Mouse (Mus musculus) CH12.LX (cell line): ENCODE measurements around the gene Snrpe. TPM values are rescaled to one million over a fixed set of nuclear protein-coding genes. Genes with fewer than 3 reads are reported as not detected.

Experiments used
- DNase-seq: peaks from one replicate; pipeline ENCODE4 v3.0.0-alpha.2; 2013; ENCODE audit errors: extremely low read depth
- H3K27ac ChIP-seq: 2 replicates; pipeline ENCODE4 v1.5.1; 2012; ENCODE audit warnings: low read depth, mild to moderate bottlenecking, control low read depth, moderate library complexity; ENCODE audit not compliant: insufficient read depth
- H3K27me3 ChIP-seq: replicated peaks from 2 replicates; pipeline ENCODE3; 2012; ENCODE audit warnings: inconsistent platforms
- H3K36me3 ChIP-seq, 2 experiments: replicated peaks in 1 of 2; 2 replicates each; pipeline versions ENCODE3 to v1.6.1; 2012; ENCODE audit warnings: inconsistent platforms in 1 of 2, low read length in 1 of 2, mild to moderate bottlenecking in 1 of 2, mixed read lengths in 1 of 2, moderate library complexity in 1 of 2; ENCODE audit not compliant: control insufficient read depth in 1 of 2, insufficient read depth in 1 of 2
- H3K4me1 ChIP-seq, 2 experiments: 2 replicates each; pipeline ENCODE4 v1.6.1; 2012; ENCODE audit warnings: inconsistent platforms in 1 of 2, moderate library complexity in 1 of 2; ENCODE audit not compliant: insufficient read depth in 2 of 2, control insufficient read depth in 1 of 2
- H3K4me2 ChIP-seq: 2 replicates; pipeline ENCODE4 v1.6.1; 2012; ENCODE audit warnings: low read depth, mild to moderate bottlenecking, control low read depth; ENCODE audit not compliant: poor library complexity, insufficient read depth, severe bottlenecking
- H3K4me3 ChIP-seq, 3 experiments: fragments of 150-350 bp in 1 of 3; sonication (generic) in 1 of 3; replicated peaks in 1 of 3; 2 replicates each; pipeline versions ENCODE3 to v1.5.1; 2011 to 2012; ENCODE audit warnings: low read depth in 2 of 3, low read length in 2 of 3, mild to moderate bottlenecking in 2 of 3, moderate library complexity in 2 of 3, control low read depth in 1 of 3, improper control_type of control experiment in 1 of 3, inconsistent platforms in 1 of 3, mixed read lengths in 1 of 3; ENCODE audit not compliant: poor library complexity in 1 of 3
- H3K79me2 ChIP-seq: replicated peaks from 2 replicates; pipeline ENCODE4 v1.6.1; 2012; ENCODE audit warnings: mild to moderate bottlenecking, moderate library complexity; ENCODE audit not compliant: control insufficient read depth, poor library complexity, insufficient read depth, severe bottlenecking; ENCODE audit errors: extremely low read depth
- H3K9ac ChIP-seq: 2 replicates; pipeline ENCODE4 v1.6.1; 2012; ENCODE audit warnings: low read depth, mild to moderate bottlenecking, control low read depth, moderate library complexity; ENCODE audit not compliant: insufficient read depth
- H3K9me3 ChIP-seq: replicated peaks from 2 replicates; pipeline ENCODE3; 2012; ENCODE audit warnings: low read length, inconsistent platforms, mixed read lengths
- BHLHE40 ChIP-seq: IDR thresholded peaks from 2 replicates; pipeline ENCODE4 v1.6.1; 2011; ENCODE audit warnings: mild to moderate bottlenecking, low read depth, low read length, improper control_type of control experiment
- E2F4 ChIP-seq: IDR thresholded peaks from 2 replicates; pipeline ENCODE4 v1.6.1; 2011; ENCODE audit warnings: low read depth, low read length, improper control_type of control experiment; ENCODE audit not compliant: insufficient replicate concordance
- KAT2A ChIP-seq: IDR thresholded peaks from 2 replicates; pipeline ENCODE4 v1.6.1; 2012; ENCODE audit warnings: low read length, improper control_type of control experiment, inconsistent platforms; ENCODE audit not compliant: insufficient replicate concordance
- MAFK ChIP-seq: IDR thresholded peaks from 2 replicates; pipeline ENCODE4 v1.6.1; 2011; ENCODE audit warnings: low read length, improper control_type of control experiment; ENCODE audit not compliant: insufficient replicate concordance
- MAZ ChIP-seq: IDR thresholded peaks from 2 replicates; pipeline ENCODE4 v1.6.1; 2012; ENCODE audit warnings: low read depth, mild to moderate bottlenecking, inconsistent platforms, low read length, improper control_type of control experiment, moderate library complexity
- MEF2A ChIP-seq: IDR thresholded peaks from 2 replicates; pipeline ENCODE4 v1.6.1; 2014; ENCODE audit warnings: low read depth, mild to moderate bottlenecking, inconsistent platforms, low read length, improper control_type of control experiment, borderline replicate concordance
- MYC ChIP-seq: IDR thresholded peaks from 2 replicates; pipeline ENCODE4 v1.6.1; 2011; ENCODE audit warnings: low read depth, mild to moderate bottlenecking, improper control_type of control experiment, low read length
- NELFE ChIP-seq: IDR thresholded peaks from 2 replicates; pipeline ENCODE4 v1.6.1; 2011; ENCODE audit warnings: low read depth, low read length, improper control_type of control experiment
- PAX5 ChIP-seq: IDR thresholded peaks from 2 replicates; pipeline ENCODE4 v1.6.1; 2012; ENCODE audit warnings: low read length, inconsistent platforms, mixed read lengths
- POLR2A ChIP-seq: IDR thresholded peaks from 2 replicates; pipeline ENCODE4 v1.6.1; 2011; ENCODE audit warnings: low read depth, mild to moderate bottlenecking, improper control_type of control experiment, low read length
- POLR2AphosphoS2 ChIP-seq: IDR thresholded peaks from 2 replicates; pipeline ENCODE4 v1.6.1; 2011; ENCODE audit warnings: low read depth, low read length, improper control_type of control experiment
- RAD21 ChIP-seq: IDR thresholded peaks from 2 replicates; pipeline ENCODE4 v1.6.1; 2011; ENCODE audit warnings: low read depth, mild to moderate bottlenecking, low read length, improper control_type of control experiment, moderate library complexity
- RCOR1 ChIP-seq: conservative IDR thresholded peaks from 2 replicates; pipeline ENCODE4 v1.6.1; 2012; ENCODE audit warnings: low read depth, mild to moderate bottlenecking, inconsistent platforms, low read length, improper control_type of control experiment
- TBP ChIP-seq: conservative IDR thresholded peaks from 2 replicates; pipeline ENCODE4 v1.6.1; 2011; ENCODE audit warnings: low read depth, low read length, improper control_type of control experiment
- TCF12 ChIP-seq: IDR thresholded peaks from 2 replicates; pipeline ENCODE4 v1.6.1; 2014; ENCODE audit warnings: low read depth, mild to moderate bottlenecking, inconsistent platforms, low read length, improper control_type of control experiment
- USF1 ChIP-seq: IDR thresholded peaks from 2 replicates; pipeline ENCODE4 v1.6.1; 2014; ENCODE audit warnings: low read depth, mild to moderate bottlenecking, inconsistent platforms, low read length, improper control_type of control experiment
- USF2 ChIP-seq: conservative IDR thresholded peaks from 2 replicates; pipeline ENCODE4 v1.6.1; 2011; ENCODE audit warnings: low read depth, low read length, improper control_type of control experiment
- ZC3H11A ChIP-seq: IDR thresholded peaks from 2 replicates; pipeline ENCODE4 v1.6.1; 2012; ENCODE audit warnings: low read depth, mild to moderate bottlenecking, inconsistent platforms, low read length, improper control_type of control experiment
- ZMIZ1 ChIP-seq: IDR thresholded peaks from 2 replicates; pipeline ENCODE4 v1.6.1; 2012; ENCODE audit warnings: low read depth, mild to moderate bottlenecking, inconsistent platforms, low read length, improper control_type of control experiment
- ZNF384 ChIP-seq: IDR thresholded peaks from 2 replicates; pipeline ENCODE4 v1.6.1; 2012; ENCODE audit warnings: low read depth, low read length, improper control_type of control experiment, inconsistent platforms
- dilution Hi-C: fragments of 300-500 bp; cut with MboI; formaldehyde crosslinking; loops from 2 replicates; pipeline ENCODE4 v1.14.3; 2020; ENCODE audit warnings: low sequenced_read_pairs; ENCODE audit not compliant: extremely low pct_unique_long_range_greater_than_20kb, extremely low pct_ligation_motif_present
- in situ Hi-C: fragments of 300-500 bp; cut with MboI; formaldehyde crosslinking; loops from 3 replicates; pipeline ENCODE4 v1.14.3; 2019; ENCODE audit warnings: low sequenced_read_pairs, low pct_ligation_motif_present, low pct_unique_long_range_greater_than_20kb, mixed read lengths
- polyA plus RNA-seq: library from polyadenylated mRNA; unstranded; fragments of >175 nt; gene quantifications from 2 replicates; pipeline ENCODE4 v1.2.1, GENCODE M21; 2012; ENCODE audit warnings: low read depth; ENCODE audit not compliant: insufficient read length
- total RNA-seq, 2 experiments: library from RNA; depleted of rRNA; stranded (reverse); fragments of 300-350 nt in 1 of 2; fragments of >200 nt in 1 of 2; gene quantifications; 2 replicates each; pipeline ENCODE4 v1.2.3; 2012 to 2014

Gene Snrpe
- total and polyA plus RNA-seq, 3 experiments, result 405 to 877 (median 417) TPM

DNA sequence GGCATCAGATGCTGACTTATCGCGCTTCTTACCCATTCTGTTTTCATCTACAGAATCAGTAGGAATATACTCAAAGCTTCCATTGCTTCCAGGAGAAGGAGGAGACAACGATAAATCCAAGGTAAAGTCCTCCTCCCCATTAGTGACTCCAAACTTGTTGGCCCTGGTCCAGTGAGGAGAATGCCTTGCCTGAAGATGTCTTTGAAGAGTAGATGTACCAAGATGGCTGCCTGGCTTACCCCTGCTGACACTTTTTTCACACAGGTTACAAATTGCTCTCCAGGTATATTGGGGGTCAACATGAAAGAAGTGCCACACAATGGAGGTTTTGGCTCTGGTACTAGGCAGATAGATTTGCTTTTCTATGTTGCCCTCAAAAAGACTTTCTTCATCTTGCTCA lies 48.8 kb upstream of the Snrpe start:
- peak overlapping the region; percentile 69 for H3K4me2 ChIP-seq
- in situ Hi-C loops, result no loop called here
- TF ChIP-seq BHLHE40 (no peak), MEF2A (no peak), MAZ (no peak), POLR2A (no peak), USF2 (no peak), POLR2AphosphoS2 (no peak), TBP (no peak), ZC3H11A (no peak), MYC (no peak), ZNF384 (no peak), E2F4 (no peak), NELFE (no peak), TCF12 (no peak)
- TF ChIP-seq, all 38 proteins: peak for 0
- peaks cover 21 to 47% of the 10 kb centered on the region in 2 experiments for H3K36me3 ChIP-seq
- H3K4me3 ChIP-seq, result no peak overlapping the region
- peak overlapping the region; percentile 98 for H3K9ac ChIP-seq
- no peaks in the 10 kb centered on the region for H3K9me3 ChIP-seq
- dilution Hi-C loops, result no loop called here
- H3K27ac ChIP-seq, result no peak overlapping the region
- peaks cover 62% of the 10 kb centered on the region for H3K79me2 ChIP-seq
- H3K4me1 ChIP-seq, result peaks cover 14 to 59% of the 10 kb centered on the region in 2 experiments
- H3K27me3 ChIP-seq, result no peaks in the 10 kb centered on the region
- DNase-seq, result no peak

DNA sequence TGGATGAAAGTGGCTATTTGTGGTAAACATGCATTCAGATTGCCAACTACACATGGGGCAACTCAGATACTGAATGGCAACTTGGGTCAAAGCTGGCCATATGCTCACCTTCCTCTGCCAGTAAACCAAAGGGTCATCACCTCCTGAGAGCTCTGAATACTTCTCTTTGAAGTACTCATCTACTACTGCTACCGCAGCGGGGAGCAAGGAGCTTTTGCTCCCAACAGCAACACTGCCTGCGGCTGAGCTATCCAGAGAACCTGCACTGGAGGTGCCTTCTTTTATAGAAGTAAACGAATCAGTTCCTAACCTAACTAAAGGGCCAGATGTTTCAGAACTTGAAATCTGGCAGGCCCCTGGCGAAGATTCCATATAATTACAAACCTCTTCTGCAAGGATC lies 46.7 kb upstream of the Snrpe start:
- H3K79me2 ChIP-seq, result peaks cover 79% of the 10 kb centered on the region
- H3K27me3 ChIP-seq, result no peaks in the 10 kb centered on the region
- peaks cover 28 to 64% of the 10 kb centered on the region in 2 experiments for H3K36me3 ChIP-seq
- in situ Hi-C loops (no loop called here), dilution Hi-C loops (no loop called here)
- peak overlapping the region; percentile 69; the same call in 1 of the 2 replicates for H3K4me2 ChIP-seq
- H3K9me3 ChIP-seq, result no peaks in the 10 kb centered on the region
- H3K9ac ChIP-seq, result peak overlapping the region; percentile 30; the same call in 1 of the 2 replicates
- TF ChIP-seq USF1, result no peak
- TF ChIP-seq RAD21, result no peak
- TF ChIP-seq PAX5, result no peak
- TF ChIP-seq MAFK, result no peak
- no peak for TF ChIP-seq KAT2A
- TF ChIP-seq RCOR1, result no peak
- TF ChIP-seq ZMIZ1, result no peak
- DNase-seq, result no peak
- H3K27ac ChIP-seq, result no peak overlapping the region
- peaks cover 10 to 60% of the 10 kb centered on the region in 2 experiments for H3K4me1 ChIP-seq
- no peak overlapping the region for H3K4me3 ChIP-seq
